Mouse (Mus musculus) bone marrow macrophage, adult 2 months (primary cell): ENCODE data around the gene Tmem269. TPM values are rescaled to one million over a fixed set of nuclear protein-coding genes. Genes with fewer than 3 reads are reported as not detected.

Experiments used
- H3K27ac ChIP-seq: 2 replicates; pipeline ENCODE4 v1.5.1; 2012; ENCODE audit warnings: low read depth, low read length; ENCODE audit not compliant: insufficient read depth
- H3K4me1 ChIP-seq: 2 replicates; pipeline ENCODE4 v1.6.1; 2012; ENCODE audit warnings: low read length; ENCODE audit not compliant: control insufficient read depth, insufficient read depth
- H3K4me3 ChIP-seq: 2 replicates; pipeline ENCODE4 v1.5.1; 2012; ENCODE audit warnings: mild to moderate bottlenecking, low read length, moderate library complexity; ENCODE audit not compliant: insufficient read depth
- CTCF ChIP-seq: IDR thresholded peaks from 2 replicates; pipeline ENCODE4 v1.5.1; 2012; ENCODE audit warnings: low read depth, mild to moderate bottlenecking, low read length, moderate library complexity
- POLR2A ChIP-seq: IDR thresholded peaks from 2 replicates; pipeline ENCODE4 v1.6.1; 2012; ENCODE audit warnings: mild to moderate bottlenecking, low read depth, low read length, borderline replicate concordance
- polyA plus RNA-seq: library from polyadenylated mRNA; stranded (reverse); fragments of >200 nt; gene quantifications from 2 replicates; pipeline ENCODE4 v1.2.4, GENCODE M21; 2012; ENCODE audit not compliant: missing spikeins, insufficient read depth, insufficient read length

The Tmem269 gene
- polyA plus RNA-seq, 1 experiment, result not detected

DNA sequence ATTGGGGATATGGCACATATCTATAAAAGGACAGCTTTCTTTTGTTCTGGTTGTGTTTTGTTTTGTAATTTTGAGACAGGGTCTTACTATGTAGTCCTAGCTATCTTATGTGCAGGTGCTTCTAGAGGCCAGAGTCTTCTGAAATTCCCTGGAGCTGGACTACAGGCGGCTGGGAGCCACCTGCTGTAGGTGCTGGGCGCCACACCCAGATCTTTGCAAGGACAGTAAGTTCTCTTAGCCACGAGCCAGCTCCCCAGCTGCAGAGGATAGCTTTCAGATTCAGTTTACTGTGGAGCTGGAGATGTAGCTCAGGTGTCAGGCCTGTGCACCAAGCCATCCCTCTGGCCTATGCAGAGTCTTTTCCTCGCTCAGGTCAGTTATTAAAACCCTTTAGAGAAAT is 50.9 kb downstream of the Tmem269 start:
- Histone ChIP-seq H3K4me1 (no peaks in the 10 kb centered on the region), H3K4me3 (no peak overlapping the region), H3K27ac (no peak overlapping the region)
- TF ChIP-seq CTCF, result no peak
- TF ChIP-seq POLR2A, result no peak

GRCm38 (mm10) chr4:119165916-119166315 is 52.1 kb downstream of the Tmem269 start:
- Histone ChIP-seq H3K27ac (no peak overlapping the region), H3K4me1 (no peaks in the 10 kb centered on the region), H3K4me3 (no peak overlapping the region)
- TF ChIP-seq POLR2A (no peak), CTCF (no peak)

DNA sequence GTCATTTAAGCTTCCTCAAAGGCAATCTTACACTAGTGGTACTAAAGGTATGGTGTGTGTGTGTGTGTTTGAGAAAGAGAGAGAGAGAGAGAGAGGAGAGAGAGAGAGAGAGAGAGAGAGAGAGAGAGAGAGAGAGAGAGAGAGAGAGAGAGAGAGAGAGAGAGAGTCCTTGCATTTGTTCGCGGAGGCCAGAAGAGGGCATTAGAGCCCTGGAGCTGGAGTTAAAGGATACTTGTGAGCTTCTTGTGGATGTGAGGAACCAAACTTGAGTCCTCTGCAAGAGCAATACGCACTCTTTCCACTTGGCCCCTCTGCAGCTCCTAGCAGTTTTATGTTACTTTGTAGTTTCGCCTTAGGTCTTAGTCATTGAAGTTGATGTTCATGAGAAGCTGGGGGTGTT is 55.0 kb downstream of the Tmem269 start:
- no peaks in the 10 kb centered on the region for H3K4me1 ChIP-seq
- TF ChIP-seq POLR2A (no peak), CTCF (no peak)
- H3K27ac ChIP-seq, result no peak overlapping the region
- H3K4me3 ChIP-seq, result no peak overlapping the region

DNA sequence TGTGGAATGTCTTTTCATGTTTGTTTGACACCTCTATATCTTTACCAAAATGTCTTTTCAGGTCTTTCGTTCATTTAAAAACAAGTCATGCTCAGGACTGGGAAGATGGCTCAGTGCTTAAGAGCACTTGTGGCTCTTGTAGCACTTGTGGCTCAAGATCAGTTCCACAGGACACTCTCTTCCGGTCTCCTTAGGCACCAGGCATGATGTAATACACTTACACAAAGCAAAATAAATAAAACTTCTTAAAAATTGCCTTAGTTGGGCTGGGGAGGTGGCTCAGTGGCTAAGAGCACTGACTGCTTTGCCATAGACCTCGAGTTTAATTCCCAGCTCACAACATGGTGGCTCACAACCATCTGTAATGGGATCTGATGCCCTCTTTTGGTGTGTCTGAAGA is 56.7 kb downstream of the Tmem269 start:
- H3K4me3 ChIP-seq, result no peak overlapping the region
- H3K27ac ChIP-seq, result no peak overlapping the region
- no peaks in the 10 kb centered on the region for H3K4me1 ChIP-seq
- TF ChIP-seq POLR2A (no peak), CTCF (no peak)

- Histone ChIP-seq H3K4me1 (no peaks in the 10 kb centered on the region), H3K4me3 (no peak overlapping the region), H3K27ac (no peak overlapping the region)
- no peak for TF ChIP-seq POLR2A
- no peak for TF ChIP-seq CTCF
Observed at GRCm38 (mm10) chr4:119157891-119158290, 60.1 kb downstream of the Tmem269 start.

DNA sequence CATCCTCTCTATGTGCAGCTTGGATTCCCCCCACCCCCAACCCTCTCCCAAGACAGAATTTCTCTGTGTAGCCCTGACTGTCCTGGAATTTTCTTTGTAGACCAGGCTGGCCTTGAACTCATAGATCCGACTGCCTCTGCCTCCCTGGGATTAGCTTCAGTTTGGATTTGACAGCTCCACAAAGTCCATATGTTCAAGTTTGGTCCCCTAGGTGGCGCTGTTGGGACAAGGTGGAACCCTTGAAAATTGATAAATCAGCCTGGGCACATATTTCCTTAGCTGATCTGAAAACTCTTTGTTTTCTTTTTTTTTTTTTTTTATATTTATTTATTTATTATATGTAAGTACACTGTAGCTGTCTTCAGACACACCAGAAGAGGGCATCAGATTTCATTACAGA is 60.8 kb downstream of the Tmem269 start:
- H3K4me3 ChIP-seq, result no peak overlapping the region
- no peak for TF ChIP-seq CTCF
- no peak for TF ChIP-seq POLR2A
- H3K27ac ChIP-seq, result no peak overlapping the region
- no peaks in the 10 kb centered on the region for H3K4me1 ChIP-seq

Other genes with a start within 250 kb of the Tmem269 start
- gene Slc2a1, start 109.5 kb downstream of the Tmem269 start, polyA plus RNA-seq, result 22.6 and 25.3 TPM in 2 replicates
- gene Zfp691, start 44.0 kb downstream of the Tmem269 start, polyA plus RNA-seq, result 6.4 and 6.9 TPM in 2 replicates
- 0.68 TPM in 1 of 2 replicates, not detected in the other for gene Ermap, start 28.2 kb downstream of the Tmem269 start, polyA plus RNA-seq
- gene Svbp, start 22.9 kb downstream of the Tmem269 start, polyA plus RNA-seq, result 36.6 and 41.1 TPM in 2 replicates
- 7.0 and 9.7 TPM in 2 replicates for gene AU022252, start 14.5 kb upstream of the Tmem269 start, polyA plus RNA-seq
- 12.2 and 13.1 TPM in 2 replicates for gene P3h1, start 14.7 kb upstream of the Tmem269 start, polyA plus RNA-seq
- not detected in 2 replicates for gene Cldn19, start 37.2 kb upstream of the Tmem269 start, polyA plus RNA-seq
- gene Ybx1, start 76.4 kb upstream of the Tmem269 start, polyA plus RNA-seq, result 787 and 846 TPM in 2 replicates
- gene Ppih, start 102.3 kb upstream of the Tmem269 start, polyA plus RNA-seq, result 31.6 and 33.3 TPM in 2 replicates
- gene Ccdc30, start 197.3 kb upstream of the Tmem269 start, polyA plus RNA-seq, result not detected in 2 replicates
- 6.3 and 8.1 TPM in 2 replicates for gene Ppcs, start 204.2 kb upstream of the Tmem269 start, polyA plus RNA-seq
- gene Zmynd12, start 204.6 kb upstream of the Tmem269 start, polyA plus RNA-seq, result not detected in 2 replicates